Mouse (Mus musculus) thymus, postnatal 4 days (tissue): ENCODE results near the gene Pex16.
A peak's percentile ranks its signal among the peaks of the same experiment; 100 is the strongest.

Experiments
- DNase-seq: peaks from one replicate; pipeline ENCODE4 v3.0.0; 2021

Gene Pex16

DNA sequence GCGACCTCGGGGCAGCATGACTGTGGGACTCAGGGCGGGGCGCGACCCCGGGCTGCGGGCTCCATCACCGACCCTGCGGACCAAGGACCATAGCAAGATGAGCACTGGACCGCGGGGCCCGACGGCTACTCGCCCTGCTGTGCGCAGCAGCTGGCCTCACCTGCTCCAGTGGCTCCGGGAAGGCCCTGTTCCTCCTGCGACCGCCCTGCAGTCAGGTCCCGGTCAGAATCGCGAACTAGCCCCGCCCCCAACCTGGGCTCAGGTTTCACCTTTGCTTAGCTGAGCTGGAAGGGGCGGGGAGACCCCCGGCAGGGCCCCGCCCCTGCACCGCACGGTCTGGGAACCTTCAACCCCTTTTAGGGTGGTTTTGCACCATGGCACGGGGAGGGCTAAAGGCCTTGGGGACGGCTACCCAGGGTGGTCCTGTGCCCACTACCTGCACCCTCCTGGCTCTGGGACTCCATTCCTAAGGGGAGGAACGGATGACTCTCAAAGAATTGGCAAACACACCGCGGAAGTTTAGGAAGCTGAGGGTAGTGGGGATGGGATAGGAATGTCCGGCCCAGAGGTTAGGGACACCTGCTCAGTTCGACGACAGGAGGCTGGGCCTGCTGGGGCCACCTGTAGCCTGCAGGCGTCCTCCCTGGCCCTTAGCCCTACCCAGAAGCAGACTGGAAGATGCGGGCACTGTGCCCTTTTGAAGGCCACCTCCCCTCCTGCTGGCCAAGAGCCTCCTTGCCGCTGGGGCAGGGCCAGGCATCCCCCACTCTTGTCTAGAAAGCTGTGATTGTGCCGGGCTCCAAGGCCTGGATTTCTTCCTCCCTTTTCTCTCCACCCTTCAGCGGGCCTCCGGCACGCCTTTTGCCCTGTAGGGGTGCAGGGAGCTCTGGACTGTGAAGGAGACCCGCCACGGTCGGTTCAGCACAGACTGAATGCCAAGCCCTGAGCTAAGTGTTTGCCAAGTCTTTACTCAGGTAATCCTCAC lies 3.4 kb upstream of the Pex16 start:
- peak; percentile 66 for DNase-seq

DNA sequence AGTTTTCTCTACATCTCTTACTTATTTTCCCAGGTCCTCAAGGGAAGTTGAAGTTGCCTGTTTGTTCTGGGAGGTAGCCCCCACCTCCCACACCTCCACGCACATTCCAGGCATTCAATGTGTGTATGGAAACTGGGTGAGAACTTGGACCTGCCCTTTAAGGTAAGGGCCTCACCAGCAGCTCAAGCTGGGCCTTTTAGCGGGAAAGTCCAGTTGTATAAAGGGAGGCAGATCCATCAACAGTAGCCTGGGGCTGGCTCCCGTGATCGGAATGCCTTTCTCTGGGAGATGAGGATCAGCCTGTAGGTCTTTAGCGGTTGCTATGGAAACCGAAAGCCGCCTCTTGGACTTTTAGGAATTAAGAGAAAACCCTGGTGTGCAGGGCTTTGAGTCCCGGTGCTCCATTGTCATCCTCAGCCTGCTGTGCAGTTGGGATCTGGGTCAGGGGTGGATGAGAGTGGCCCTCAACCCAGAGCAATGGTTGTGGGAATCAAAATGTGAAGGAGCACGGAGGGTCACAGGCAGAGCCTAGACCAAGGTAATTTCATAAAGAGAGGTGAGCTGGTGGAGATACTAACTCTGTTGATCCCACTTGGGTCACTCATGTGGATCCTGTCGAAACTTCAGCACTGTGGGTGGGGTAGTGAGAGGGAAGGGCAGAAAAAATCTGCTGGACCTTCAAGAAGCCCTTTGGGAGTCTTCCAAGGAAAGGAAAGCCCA lies 2.3 kb upstream of the Pex16 start:
- DNase-seq: no peak

DNA sequence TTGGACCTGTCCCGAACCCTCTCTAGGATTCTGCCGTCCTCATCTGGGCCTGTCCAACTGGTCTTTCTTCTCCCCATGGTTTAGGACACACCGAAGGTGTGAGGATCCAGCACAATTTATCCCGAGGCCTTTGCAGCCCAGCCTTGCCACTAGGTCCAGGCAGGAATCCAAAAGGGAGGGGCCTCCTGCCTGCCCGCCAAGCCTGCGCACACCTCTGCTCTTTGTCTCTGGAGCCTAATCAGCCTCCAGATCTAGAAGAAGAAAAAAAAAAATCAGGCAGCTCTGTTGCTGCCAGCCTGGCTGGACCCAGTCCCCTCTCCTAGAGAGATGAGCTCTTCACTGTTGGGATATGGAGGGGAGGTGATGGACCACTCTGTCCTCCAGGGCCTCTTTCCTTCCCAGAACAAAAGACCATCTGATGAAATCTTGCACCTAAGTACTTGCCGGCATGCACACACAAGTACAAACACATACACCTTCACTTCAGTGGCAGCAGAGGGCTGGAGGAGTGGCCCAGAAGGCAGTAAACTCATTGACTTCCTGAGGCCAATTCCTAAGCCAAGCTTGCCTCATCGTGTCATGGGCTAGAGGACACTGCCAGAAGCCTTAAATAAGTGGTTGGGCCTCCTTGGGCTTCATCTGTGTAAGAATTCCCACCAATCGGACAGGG lies 1.6 kb upstream of the Pex16 start:
- DNase-seq: no peak

DNA sequence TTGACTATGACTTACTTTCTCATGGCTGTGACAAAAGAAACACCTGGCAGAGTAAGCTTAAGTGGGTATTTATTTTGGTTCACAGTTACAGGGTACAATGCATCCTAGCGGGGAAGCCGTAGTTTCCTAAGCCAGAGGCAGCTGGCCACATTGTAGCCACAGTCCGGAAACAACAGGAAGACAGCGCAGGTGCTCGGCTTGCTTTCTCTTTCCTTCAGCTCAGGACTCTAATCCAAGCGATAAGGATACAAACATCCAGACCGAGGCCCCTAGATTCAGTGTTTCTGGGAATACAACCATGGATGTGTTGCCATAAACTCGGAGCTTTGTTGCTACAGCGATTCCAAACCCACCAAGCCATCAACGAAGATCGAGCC lies 1.1 kb upstream of the Pex16 start:
- no peak for DNase-seq

DNA sequence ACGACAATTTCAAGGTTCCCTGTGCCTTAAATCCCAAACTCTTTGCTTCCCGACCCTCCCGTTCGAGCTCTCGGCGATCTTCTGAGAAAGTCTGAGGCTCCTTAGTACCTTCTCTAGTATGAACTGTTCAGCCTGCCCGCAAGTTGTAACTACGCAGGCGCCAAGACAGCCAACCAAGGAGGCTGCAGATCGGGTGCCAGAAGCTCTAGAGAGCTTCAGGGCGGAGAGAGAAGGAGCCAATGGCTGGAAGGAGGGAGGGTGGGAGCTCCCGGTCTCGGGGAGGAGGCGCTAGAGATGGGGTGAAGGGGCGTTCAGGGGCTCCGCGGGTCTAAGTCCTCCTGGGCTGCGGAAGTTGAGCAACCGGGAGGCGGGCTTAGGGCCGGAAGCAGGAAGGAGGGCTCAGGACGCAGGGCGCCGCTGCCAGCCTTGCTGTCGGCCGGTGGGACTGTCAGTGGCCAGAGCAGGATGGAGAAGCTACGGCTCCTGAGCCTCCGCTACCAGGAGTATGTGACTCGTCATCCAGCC lies 685 bp downstream of the Pex16 start:
- DNase-seq: peak; percentile 92

DNA sequence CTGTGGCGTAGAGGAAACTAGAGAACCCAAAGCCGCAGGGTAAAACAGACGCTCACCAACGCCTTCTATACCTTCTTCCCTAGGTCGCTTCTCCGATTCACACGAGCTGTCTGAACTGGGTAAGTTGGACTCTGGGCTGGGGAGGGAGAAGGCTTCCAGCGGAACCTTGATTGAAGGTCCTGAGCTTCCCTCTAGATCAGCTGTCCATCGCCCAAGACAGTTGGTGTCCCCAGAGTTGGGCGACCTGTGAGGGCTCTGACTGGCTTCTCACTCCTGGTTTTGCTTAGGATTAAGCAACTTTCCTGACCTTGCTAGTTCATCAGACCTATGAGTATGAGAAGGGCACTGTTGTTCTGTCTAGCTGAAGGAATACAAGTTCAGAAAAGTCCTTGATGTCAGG lies 1.3 kb downstream of the Pex16 start:
- DNase-seq: no peak

DNA sequence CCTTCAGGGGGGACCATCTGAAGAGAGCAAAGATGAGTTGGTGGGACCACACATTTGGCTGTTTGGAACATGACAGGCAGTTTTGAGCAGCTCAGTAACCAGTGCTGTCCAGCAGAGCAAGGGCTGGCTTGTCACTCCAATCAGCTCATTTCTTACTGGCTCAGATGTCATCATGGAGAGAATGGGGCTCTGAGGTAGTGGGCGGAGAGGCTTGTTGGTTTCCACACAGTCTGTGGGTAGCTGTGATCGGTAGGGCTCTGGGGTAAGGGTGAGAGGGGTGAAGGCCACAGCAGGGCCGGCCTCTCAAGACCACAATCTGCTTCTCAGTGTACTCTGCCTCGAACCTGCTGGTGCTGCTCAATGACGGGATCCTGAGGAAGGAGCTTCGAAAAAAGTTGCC lies 1.8 kb downstream of the Pex16 start:
- no peak for DNase-seq

DNA sequence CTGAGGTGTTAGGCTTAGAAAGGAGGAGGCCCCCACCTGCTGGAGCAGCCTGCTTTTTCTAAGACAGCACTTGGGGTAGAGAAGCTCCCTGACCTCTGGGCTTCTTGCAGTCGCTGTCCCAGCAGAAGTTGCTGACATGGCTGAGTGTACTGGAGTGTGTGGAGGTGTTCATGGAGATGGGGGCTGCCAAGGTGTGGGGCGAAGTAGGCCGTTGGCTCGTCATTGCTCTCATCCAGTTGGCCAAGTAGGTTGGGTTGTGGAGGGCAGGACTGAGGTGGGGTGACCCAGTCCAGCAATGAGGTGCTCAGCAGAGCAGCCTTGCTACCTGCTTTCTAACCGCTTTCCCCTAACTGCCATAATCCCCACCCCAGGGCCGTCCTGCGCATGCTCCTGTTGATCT lies 2.8 kb downstream of the Pex16 start:
- DNase-seq: no peak

DNA sequence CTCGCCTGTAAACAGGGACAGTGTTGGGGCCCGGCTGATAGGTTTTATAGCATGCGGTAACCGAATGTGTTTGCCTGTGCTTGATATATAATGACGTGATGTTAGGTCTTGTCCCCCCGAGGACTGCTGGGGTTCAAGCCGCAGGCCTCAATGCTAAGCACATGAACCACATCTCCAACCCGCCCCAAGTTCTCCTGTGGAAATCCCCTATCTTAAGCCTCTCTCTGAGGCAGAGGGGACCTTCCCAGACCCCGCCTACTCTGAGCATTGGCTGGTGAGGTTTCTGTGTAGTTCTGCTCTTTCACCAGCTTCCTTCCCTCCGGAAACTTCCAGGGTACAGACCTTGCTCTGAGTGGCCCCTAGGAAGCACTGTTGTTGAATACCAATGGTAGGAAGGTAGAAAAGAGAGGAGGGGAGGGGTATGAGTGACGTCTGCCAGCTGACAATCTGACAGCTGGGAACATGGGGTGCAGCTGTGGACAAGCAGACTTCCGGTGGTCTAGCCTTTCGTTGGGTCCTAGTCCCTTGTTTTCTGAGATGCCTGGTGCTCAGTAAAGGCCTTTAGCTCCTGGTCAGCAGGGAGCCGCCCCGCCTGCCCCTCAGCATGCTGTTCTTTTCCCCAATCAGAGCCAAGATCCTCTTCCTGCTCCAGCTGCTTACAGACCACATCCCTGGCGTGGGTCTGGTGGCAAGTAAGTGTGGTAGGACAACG lies 5.5 kb downstream of the Pex16 start:
- no peak for DNase-seq

DNA sequence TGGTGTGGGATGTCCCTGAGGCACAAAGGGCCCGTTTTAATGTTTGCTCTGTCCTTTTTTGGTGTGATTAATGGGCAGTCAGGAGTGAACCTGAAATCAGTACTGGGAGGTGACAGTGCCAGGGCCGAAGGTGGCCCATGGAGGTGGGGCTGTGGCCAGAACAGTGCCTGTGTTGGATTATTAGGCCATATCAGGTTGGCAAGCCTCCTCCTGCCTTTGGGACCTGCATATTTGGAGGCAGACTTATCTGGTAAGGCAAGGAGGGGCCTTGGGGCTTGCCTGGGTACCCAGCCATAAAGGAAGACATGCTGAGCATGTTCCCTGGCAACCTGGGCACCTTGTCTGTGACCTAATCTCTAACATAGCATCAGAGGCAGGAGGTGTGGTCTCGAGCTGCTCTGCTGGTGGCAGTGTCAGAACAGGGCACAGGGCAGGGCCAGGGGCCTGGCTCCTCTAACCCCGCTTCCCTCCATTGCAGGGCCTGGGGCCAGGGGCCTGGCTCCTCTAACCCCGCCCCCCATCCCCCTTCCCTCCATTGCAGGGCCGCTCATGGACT lies 6.1 kb downstream of the Pex16 start:
- no peak for DNase-seq

DNA sequence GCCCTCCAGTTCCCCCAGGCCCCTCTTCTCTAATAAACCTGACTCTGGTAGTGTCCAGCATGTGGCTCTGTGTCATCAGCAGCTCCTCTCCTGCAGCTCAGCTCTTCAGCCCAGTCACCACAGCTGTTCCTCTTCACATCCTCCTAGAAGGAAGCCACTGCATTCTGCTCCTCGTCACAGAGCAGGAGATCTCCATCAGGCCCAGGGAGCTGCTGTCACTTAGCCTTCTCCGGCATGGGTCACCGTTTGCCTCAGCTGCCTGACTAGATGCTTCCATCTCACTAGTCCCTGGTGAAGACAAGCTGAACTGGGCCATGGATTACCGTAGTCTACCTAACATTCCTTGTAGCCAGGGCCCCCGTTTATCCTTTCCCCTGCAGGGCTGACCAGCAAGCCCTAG lies 6.7 kb downstream of the Pex16 start:
- DNase-seq: no peak

DNA sequence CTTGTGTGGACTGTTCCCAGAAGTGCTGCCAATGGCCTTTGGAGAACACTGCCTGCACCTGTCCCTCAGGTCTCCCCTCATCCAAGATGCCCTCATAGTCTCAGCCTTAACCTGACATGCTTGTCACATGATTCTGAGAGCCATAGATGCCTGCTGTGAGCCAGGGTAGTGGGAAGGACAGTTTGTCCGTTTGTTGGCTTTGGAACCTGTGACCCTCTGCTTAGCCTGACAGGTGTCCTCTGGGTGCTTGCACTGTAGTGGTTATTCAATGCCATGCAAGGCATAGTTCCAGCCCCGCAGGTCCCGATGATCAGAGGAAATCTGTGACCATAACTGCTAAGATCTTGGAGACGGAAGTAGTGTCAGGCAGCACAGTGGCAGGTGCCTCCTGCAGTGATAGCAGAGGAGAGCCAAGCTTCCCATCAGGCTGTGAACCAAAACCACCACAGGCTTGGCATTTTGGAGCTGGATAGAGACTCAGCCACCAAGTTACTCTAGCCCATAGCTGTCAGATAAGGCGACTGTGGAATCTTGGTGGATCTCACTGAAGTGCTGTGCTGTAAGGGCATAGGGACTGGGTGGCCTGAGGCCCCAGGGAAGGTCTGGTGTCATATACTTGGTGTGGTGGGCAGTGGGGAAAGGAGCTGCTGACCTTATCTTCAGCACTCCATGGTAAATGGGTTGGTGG lies 7.6 kb downstream of the Pex16 start, which contains the start of gene 1700029I15Rik:
Gene 1700029I15Rik, plus strand, starts transcription at position 638 of the 688 bp plus-strand sequence.
- DNase-seq: no peak

DNA sequence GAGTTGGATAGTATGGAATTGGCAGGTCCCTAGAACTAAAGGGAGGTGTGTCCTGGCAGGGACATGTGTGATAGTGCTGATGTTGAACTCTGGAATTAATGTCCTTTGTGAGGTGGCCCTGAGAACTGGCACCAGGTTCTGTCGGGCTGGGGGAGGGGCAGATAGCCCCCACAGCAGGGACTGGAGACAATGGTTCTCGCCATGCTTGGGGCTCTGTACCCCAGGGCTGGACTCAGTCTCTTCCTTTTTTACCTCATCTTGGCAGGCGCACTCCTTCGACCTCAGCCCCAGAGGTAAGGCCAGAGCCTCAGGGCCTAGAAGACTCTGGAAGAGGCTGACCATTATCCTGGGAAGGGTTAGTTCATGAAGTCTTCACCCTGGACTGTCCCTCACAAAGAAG lies 8.3 kb downstream of the Pex16 start:
- no peak for DNase-seq

DNA sequence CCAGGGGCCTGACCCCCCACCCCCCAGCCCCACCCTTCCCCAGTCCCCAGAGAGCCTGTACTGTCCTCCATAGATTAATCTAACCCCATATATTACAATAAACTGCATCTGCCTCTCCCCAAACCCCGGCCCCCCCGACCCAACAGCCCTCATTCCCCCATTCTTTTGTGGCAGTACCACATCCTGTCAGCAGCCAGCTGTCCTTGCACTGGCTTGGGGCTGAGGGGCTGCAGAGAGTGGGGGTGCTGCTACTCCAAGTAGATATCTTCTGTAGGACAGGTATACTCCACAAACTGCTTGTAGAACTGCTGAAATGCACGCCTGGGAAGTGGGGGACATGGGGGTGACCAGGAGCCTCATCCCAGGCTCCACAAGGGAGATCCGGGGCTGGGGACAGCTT lies 9.6 kb downstream of the Pex16 start:
- DNase-seq: peak; percentile 61

DNA sequence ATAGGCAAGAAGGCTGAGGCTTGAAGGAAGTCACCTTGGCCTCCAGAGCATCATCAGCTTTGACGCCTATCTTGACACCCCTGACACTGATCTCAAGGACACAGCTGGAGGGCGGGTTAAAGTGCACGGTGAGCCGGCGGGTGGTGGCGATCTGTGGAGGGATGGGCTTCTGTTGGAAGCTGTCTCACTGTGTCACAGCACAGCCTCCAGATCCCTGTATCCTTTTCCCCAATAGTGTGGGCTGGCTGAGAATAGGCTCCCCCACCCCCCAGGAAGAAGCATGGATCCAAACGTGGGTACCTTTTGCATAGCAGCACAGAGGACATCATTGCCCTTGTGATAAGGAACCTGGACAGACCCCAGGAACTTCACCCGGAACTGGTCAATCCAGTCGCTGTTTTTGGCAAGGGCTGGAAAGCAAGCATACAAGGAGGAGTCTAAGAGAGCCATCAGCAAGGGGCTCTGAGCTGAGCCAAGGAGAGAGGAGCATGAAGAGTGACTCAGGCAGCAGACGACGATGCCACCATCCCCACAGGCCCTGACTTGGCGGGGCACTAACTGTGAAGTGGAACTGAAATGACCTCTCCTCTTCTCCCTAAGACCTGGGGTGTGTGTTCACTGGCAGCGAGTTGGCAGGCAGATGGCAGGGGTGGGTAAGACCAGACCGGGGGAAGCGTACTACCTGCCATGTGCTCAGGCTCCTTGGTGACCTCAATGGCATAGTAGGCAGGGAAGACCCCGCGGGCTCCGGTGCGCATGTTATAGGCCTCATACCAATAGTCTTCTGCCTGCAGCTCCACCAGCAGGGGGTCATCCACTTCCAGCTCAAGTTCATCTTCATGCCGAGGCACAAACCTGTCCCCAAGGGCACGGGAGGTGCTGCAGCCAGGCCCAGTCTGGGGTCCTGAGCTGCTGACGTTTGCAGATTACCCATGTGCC lies 10.9 kb downstream of the Pex16 start:
- DNase-seq: no peak

DNA sequence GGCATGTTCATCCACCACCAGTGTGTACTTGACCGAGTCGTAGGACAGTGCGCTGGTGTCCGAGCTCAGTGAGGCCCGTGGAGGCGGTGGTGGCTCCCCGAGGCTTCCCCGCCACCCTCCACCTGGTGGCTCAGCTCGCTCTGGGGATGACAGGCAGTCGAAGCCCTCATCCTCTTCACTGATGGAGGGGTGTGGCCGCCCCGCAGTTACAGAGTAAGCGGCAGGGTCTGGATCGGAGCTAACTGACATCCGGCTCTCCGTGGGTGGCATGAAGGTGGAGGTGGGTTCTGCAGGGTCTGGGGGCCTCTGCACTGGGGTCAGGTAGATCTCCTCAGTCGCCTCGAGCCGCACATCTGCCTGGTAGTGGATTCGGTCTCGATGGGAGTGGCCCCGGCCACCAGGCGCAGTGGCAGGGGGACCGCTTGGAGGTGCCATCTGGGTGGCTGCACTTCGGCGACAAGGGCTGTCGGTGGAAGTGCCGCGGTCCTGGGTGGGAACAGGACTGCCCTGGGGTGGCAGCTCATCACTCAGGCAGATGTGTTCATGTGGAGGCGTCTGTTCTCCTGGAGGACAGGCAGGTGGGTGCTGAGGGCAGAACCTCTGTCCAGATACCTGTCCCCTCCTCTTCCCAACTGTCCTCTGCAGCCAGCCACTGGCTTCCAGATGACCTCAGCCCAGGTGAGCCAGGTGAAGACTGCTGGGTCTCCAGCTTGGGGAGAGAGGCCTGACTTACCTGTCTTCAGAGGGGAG lies 12.5 kb downstream of the Pex16 start:
- no peak for DNase-seq

DNA sequence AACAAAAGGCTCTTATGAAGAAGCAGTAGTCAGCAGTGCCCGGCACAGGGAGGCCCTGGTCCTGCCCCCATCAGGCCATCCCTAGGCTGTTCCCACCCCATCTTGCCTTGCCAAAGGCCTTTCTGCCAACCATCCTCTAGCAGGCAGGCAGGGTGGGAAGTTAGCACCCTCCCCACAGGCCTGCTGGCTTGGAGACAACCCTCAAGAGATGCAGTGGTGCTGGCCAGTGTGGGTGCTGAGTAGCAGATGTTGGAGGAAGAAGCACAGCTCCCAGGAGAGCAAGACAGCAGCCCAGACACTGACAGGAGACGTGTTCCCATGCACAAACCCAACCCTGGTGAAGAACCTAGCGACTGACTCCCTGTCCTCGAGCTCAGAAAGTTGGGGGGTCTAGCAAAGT lies 13.2 kb downstream of the Pex16 start:
- no peak for DNase-seq

DNA sequence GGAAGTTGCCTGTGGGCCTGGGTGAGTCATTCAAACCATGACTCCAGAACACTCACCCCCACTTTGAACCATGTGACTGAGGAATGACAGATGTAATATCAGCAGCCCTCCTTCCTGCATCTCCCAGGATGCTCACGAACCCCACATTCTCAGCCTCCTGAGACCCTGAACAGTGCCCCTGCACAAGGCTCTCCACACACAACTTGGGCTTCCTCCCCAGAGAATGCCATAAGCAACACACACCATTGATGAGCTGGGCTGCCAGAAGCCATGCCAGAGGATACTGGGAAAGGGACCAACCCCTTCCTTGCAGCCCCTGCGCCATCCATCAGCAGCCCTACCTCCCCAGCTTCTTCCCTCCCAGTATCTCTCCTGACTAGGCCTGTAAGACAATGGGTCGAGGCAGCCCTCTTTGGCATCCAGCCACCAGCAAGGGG lies 13.6 kb downstream of the Pex16 start:
- DNase-seq: no peak

DNA sequence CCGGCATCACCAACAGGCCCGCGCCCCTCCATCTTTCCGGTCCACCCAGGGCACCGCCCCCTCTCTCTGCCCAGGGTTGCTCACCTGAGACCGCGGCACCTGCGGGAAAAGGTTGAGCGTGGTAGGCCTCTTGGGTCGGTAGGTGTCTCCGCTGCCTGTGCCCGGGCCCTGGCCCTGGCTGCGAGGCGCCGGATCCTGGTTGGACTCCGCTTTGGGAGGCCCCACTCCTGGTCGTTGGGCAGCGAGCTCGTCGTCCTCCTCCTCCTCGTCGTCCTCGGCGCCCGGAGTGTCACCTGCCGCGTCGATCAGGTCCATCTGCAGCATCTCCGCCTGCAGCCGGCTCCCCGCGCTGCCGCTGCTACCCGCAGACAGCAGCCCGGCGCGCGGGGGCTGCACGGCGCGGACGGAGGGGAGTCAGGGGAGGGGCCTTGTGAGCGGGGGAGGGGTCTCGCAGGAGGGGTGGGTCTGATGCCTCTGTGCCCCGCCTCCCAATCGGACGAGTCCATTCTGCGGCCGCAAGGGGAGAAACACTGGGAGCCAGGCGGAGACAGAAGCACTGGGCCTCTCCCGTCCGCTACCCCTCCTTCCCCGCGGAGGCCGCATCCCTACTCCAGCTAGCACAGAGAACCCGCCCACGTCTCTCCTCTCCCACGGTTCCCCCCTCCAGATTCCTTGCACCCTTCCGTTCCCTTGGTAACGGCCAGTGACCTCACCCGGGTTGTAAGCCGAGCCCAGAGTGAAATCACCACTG lies 14.6 kb downstream of the Pex16 start:
- peak; percentile 71 for DNase-seq
